18 mouse cellular contexts compared by ENCODE assay signal in the genomic region with DNA sequence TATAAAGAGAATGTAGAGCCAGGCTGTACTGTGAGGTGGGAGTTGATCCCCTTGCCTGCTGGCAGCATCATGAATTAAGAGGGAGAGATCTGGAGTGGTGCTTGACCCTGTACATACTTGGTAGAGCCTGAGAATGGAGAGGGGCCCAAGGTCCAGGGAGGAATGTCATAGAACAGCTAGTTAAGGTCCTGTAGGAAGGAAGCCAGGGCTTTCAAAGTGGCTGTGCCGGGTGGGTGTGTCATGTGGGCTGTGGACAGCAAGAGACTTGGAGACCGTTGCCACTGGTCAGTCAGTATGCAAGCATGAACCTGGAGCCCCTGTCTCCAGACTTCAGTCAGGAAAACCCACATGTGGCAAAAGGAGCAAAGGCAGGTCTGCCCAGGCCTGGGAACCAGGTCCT. TPM values are rescaled to one million over a fixed set of nuclear protein-coding genes. Genes with fewer than 3 reads are reported as not detected.
DNase-seq lines count a peak whose midpoint lies in the region; ATAC-seq and TF ChIP-seq lines count a peak whose summit lies in the region.
"Had no signal": no experiment of that assay in that cellular context is flagged by ENCODE, and none has a peak within 500 bp of the region (broad histone marks: within the 10 kb centered on the region; RNA-seq: fewer than 3 reads in every experiment).

No protein-coding gene starts in this region.

- H3K4me3 ChIP-seq in heart, embryonic 11.5 days (ENCODE audit: low read depth, low read length), result no peak overlapping the region
- H3K4me3 ChIP-seq in left cerebral cortex, adult 2 months, result no peak overlapping the region
- no peak overlapping the region for H3K4me3 ChIP-seq in bone marrow, adult 2 months (replicated peaks; ENCODE audit: control insufficient read depth, low read depth, low read length)
- H3K4me3 ChIP-seq in liver, embryonic 12.5 days, result peak overlapping the region; percentile 8; the same call in 1 of the 2 replicates

- 21% methylated on average over 2 of the region's 2 CpGs for WGBS in heart, embryonic 11.5 days (ENCODE audit: insufficient replicate concordance)
- WGBS in bone marrow, adult 2 months, result 78% methylated on average over 2 of the region's 2 CpGs
- WGBS in liver, embryonic 12.5 days (ENCODE audit: insufficient replicate concordance), result 43% methylated on average over 2 of the region's 2 CpGs

- no peak for TF ChIP-seq POLR2A in bone marrow, adult 2 months (IDR thresholded peaks at IDR 0.05; ENCODE audit: borderline replicate concordance, control insufficient read depth, low read depth, low read length)

- H3K27me3 ChIP-seq in heart, embryonic 11.5 days (ENCODE audit: control insufficient read depth, insufficient read depth, low read length), result no peaks in the 10 kb centered on the region
- no peaks in the 10 kb centered on the region for H3K27me3 ChIP-seq in liver, embryonic 12.5 days (replicated peaks)

- H3K4me2 ChIP-seq in heart, embryonic 11.5 days, result peak overlapping the region; percentile 27; the same call in 1 of the 2 replicates
- peak overlapping the region; percentile 71 for H3K4me2 ChIP-seq in liver, embryonic 12.5 days

- no peak for DNase-seq in heart, postnatal 14 days
- DNase-seq in left cerebral cortex, adult 2 months (ENCODE audit: extremely low spot score in 1 of 2, low spot score in 2 of 2), result no peak
- no peak for DNase-seq in left cerebral cortex, postnatal 36 days (ENCODE audit: low spot score in 2 of 2)
- no peak for DNase-seq in adrenal gland, adult 8-10 months
- no peak for DNase-seq in thymus, postnatal 10 days (ENCODE audit: low spot score in 2 of 2)
- DNase-seq: adrenal gland, postnatal 36 days; cerebellum, adult 11 months; retina, postnatal 1 day had no signal

- intact Hi-C loops in heart, postnatal 14 days (cut with DNase I), result no loop called here
- intact Hi-C loops in left cerebral cortex, adult 2 months (cut with DNase I), result no loop called here
- intact Hi-C loops in left cerebral cortex, postnatal 36 days (cut with DNase I), result no loop called here

- H3K9me3 ChIP-seq in heart, embryonic 11.5 days (replicated peaks; ENCODE audit: control insufficient read depth, low read length), result no peaks in the 10 kb centered on the region
- no peaks in the 10 kb centered on the region for H3K9me3 ChIP-seq in liver, embryonic 12.5 days (replicated peaks)

- TF ChIP-seq CTCF in left cerebral cortex, adult 2 months (IDR thresholded peaks at IDR 0.05), result no peak
- no peak for TF ChIP-seq CTCF in bone marrow, adult 2 months (IDR thresholded peaks at IDR 0.05; ENCODE audit: control insufficient read depth, insufficient read depth, low read length)

- H3K4me1 ChIP-seq in heart, embryonic 11.5 days (ENCODE audit: control insufficient read depth, insufficient read depth, low read length), result peaks cover 94% of the 10 kb centered on the region
- H3K4me1 ChIP-seq in bone marrow, adult 2 months (ENCODE audit: control insufficient read depth, insufficient read depth, low read length), result peaks cover 10% of the 10 kb centered on the region
- H3K4me1 ChIP-seq in liver, embryonic 12.5 days, result peaks cover 100% of the 10 kb centered on the region

- ATAC-seq in heart, embryonic 11.5 days (replicated peaks; ENCODE audit: insufficient number of reproducible peaks, low FRiP score, low TSS enrichment), result no peak
- ATAC-seq in liver, embryonic 12.5 days, result no peak
- ATAC-seq: forebrain, embryonic 16.5 days had no signal

- peak overlapping the region; percentile 86 for H3K27ac ChIP-seq in heart, embryonic 11.5 days (ENCODE audit: low read depth, low read length)
- 0 out of 2 replicates have a peak overlapping the region, but pooled peaks have one; percentile 52 for H3K27ac ChIP-seq in left cerebral cortex, adult 2 months
- peak overlapping the region; percentile 21 for H3K27ac ChIP-seq in bone marrow, adult 2 months (ENCODE audit: control insufficient read depth, insufficient read depth, low read depth, low read length, poor library complexity)
- peak overlapping the region; percentile 97 for H3K27ac ChIP-seq in liver, embryonic 12.5 days
- H3K27ac ChIP-seq: kidney, postnatal 0 days had no signal

- no peaks in the 10 kb centered on the region for H3K36me3 ChIP-seq in heart, embryonic 11.5 days (ENCODE audit: control insufficient read depth, insufficient read depth, low read length)
- H3K36me3 ChIP-seq in liver, embryonic 12.5 days, result peaks cover 93% of the 10 kb centered on the region

- H3K9ac ChIP-seq in heart, embryonic 11.5 days (ENCODE audit: low read depth, low read length), result peak overlapping the region; percentile 28
- peak overlapping the region; percentile 76 for H3K9ac ChIP-seq in liver, embryonic 12.5 days

RNA-seq across cellular contexts. Expression of a gene that starts 35.4 kb away (rescaled TPM):
- polyA plus RNA-seq in heart, embryonic 11.5 days (2014; fragmentation: Nextera tagmentation; extraction: Ambion mirVana), result not detected in 2 replicates
- not detected for total RNA-seq in heart, postnatal 14 days (2021)
- total RNA-seq in left cerebral cortex, adult 2 months (2021), result 10 to 100 TPM in 1 of 2 experiments, 1 to 10 TPM in 1; 7.1 to 11.4 TPM
- 1 to 10 TPM; 8.0 to 9.2 TPM for total RNA-seq in left cerebral cortex, postnatal 36 days (2021)
- not detected in 2 replicates for polyA plus RNA-seq in bone marrow, adult 2 months (2011; ENCODE audit: insufficient read depth, insufficient read length, low replicate concordance, missing spikeins)
- not detected in 2 replicates for polyA plus RNA-seq in liver, embryonic 12.5 days (2016; fragmentation: Nextera tagmentation; extraction: Ambion mirVana)
- not detected for total RNA-seq in adrenal gland, adult 8-10 months (2022)
- total RNA-seq: adrenal gland, postnatal 36 days; gastrocnemius, adult 8-10 months; hematopoietic stem cell, adult 5-6 weeks had no signal
- polyA plus RNA-seq: embryonic facial prominence, embryonic 14.5 days; forebrain, embryonic 16.5 days; kidney, postnatal 0 days; neural tube, embryonic 11.5 days; spleen, adult 2 months had no signal

RNA-seq across cellular contexts. Expression of a gene that starts 43.3 kb away (rescaled TPM):
- polyA plus RNA-seq in heart, embryonic 11.5 days (2014; fragmentation: Nextera tagmentation; extraction: Ambion mirVana), result 6.9 and 7.9 TPM in 2 replicates
- total RNA-seq in heart, postnatal 14 days (2021), result 10 to 100 TPM; 25.5 to 26.9 TPM
- 10 to 100 TPM; 39.5 to 42.1 TPM for total RNA-seq in left cerebral cortex, adult 2 months (2021)
- 10 to 100 TPM; 33.9 to 35.3 TPM for total RNA-seq in left cerebral cortex, postnatal 36 days (2021)
- polyA plus RNA-seq in bone marrow, adult 2 months (2011; ENCODE audit: insufficient read depth, insufficient read length, low replicate concordance, missing spikeins), result 125 and 324 TPM in 2 replicates
- polyA plus RNA-seq in liver, embryonic 12.5 days (2016; fragmentation: Nextera tagmentation; extraction: Ambion mirVana), result 27.6 and 28.4 TPM in 2 replicates
- total RNA-seq in adrenal gland, adult 8-10 months (2022), result 10 to 100 TPM; 17.3 to 35.3 (median 28.0) TPM

RNA-seq across cellular contexts. Expression of a gene that starts 51.2 kb away (rescaled TPM):
- 22.2 and 26.8 TPM in 2 replicates for polyA plus RNA-seq in heart, embryonic 11.5 days (2014; fragmentation: Nextera tagmentation; extraction: Ambion mirVana)
- total RNA-seq in heart, postnatal 14 days (2021), result 10 to 100 TPM; 22.4 to 22.8 TPM
- total RNA-seq in left cerebral cortex, adult 2 months (2021), result 10 to 100 TPM; 42.3 to 45.0 TPM
- 10 to 100 TPM; 38.8 to 49.9 TPM for total RNA-seq in left cerebral cortex, postnatal 36 days (2021)
- 38.3 and 50.7 TPM in 2 replicates for polyA plus RNA-seq in bone marrow, adult 2 months (2011; ENCODE audit: insufficient read depth, insufficient read length, low replicate concordance, missing spikeins)
- 48.7 and 49.1 TPM in 2 replicates for polyA plus RNA-seq in liver, embryonic 12.5 days (2016; fragmentation: Nextera tagmentation; extraction: Ambion mirVana)
- 10 to 100 TPM; 38.4 to 55.0 (median 47.0) TPM for total RNA-seq in adrenal gland, adult 8-10 months (2022)

Comparison
In these comparisons a context has a peak if more than half of its experiments do, and no peak if none do; other contexts are left out.
1. H3K27ac ChIP-seq: peak in every context shown above with its lines; median percentile 97 in liver, embryonic 12.5 days; 86 in heart, embryonic 11.5 days; 52 in left cerebral cortex, adult 2 months; 21 in bone marrow, adult 2 months.
2. RNA of a gene that starts 35.4 kb away (total RNA-seq): 7.1 to 11.4 TPM in left cerebral cortex, adult 2 months and 8.0 to 9.2 TPM in left cerebral cortex, postnatal 36 days; not detected in heart, postnatal 14 days and not detected in adrenal gland, adult 8-10 months; every median in the first group is over 4 times any median in the second.